Mouse (Mus musculus) forebrain, embryonic 14.5 days (tissue): Measurements from ENCODE around the gene Morc3. TPM values are rescaled to one million over a fixed set of nuclear protein-coding genes. Genes with fewer than 3 reads are reported as not detected.

Experiments
- ATAC-seq: fragments of 200-750 bp; cut with Nextera tagmentation; 2 replicates; pipeline ENCODE4 v1.8.0; 2017; ENCODE audit warnings: mild to moderate bottlenecking, moderate library complexity
- DNase-seq: peaks from one replicate; pipeline ENCODE4 v3.0.0-alpha.2; 2015; ENCODE audit warnings: low spot score
- H3K27ac ChIP-seq: fragments of 300-500 bp; sonication (generic); 2 replicates; pipeline ENCODE4 v1.5.1; 2014; ENCODE audit warnings: low read depth, mild to moderate bottlenecking, control low read depth, low read length, moderate library complexity
- H3K27me3 ChIP-seq: fragments of 300-500 bp; sonication (generic); replicated peaks from 2 replicates; pipeline ENCODE4 v1.6.1; 2014; ENCODE audit warnings: low read length, control low read depth, mixed read lengths; ENCODE audit not compliant: control insufficient read depth, insufficient read depth
- H3K36me3 ChIP-seq: fragments of 300-500 bp; sonication (generic); 2 replicates; pipeline ENCODE4 v1.6.1; 2014; ENCODE audit warnings: low read length, control low read depth; ENCODE audit not compliant: control insufficient read depth, insufficient read depth
- H3K4me1 ChIP-seq: fragments of 300-500 bp; sonication (generic); 2 replicates; pipeline ENCODE4 v1.6.1; 2014; ENCODE audit warnings: antibody characterized with exemption, low read length, control low read depth; ENCODE audit not compliant: control insufficient read depth, insufficient read depth
- H3K4me2 ChIP-seq: fragments of 300-500 bp; sonication (generic); 2 replicates; pipeline ENCODE4 v1.6.1; 2014; ENCODE audit warnings: mild to moderate bottlenecking, control low read depth, low read length
- H3K4me3 ChIP-seq: fragments of 300-500 bp; sonication (generic); 2 replicates; pipeline ENCODE4 v1.5.1; 2014; ENCODE audit warnings: low read depth, low read length, control low read depth
- H3K9ac ChIP-seq: fragments of 300-500 bp; sonication (generic); 2 replicates; pipeline ENCODE4 v1.6.1; 2014; ENCODE audit warnings: mild to moderate bottlenecking, low read length, control low read depth, moderate library complexity
- H3K9me3 ChIP-seq: fragments of 300-500 bp; sonication (generic); replicated peaks from 2 replicates; pipeline ENCODE4 v1.6.1; 2016; ENCODE audit warnings: low read length, control low read depth, mixed read lengths; ENCODE audit not compliant: control insufficient read depth
- WGBS: fragments of 180-500 bp; shearing (Covaris S2); extraction: QIAGEN DNeasy Blood & Tissue Kit; methylation state at CpG from one replicate; pipeline ENCODE4 v1.1.7; 2014; 5-methylcytosine and 5-hydroxymethylcytosine counted together
- polyA plus RNA-seq: library from polyadenylated mRNA; unstranded; fragments of >200 nt; fragmentation: Nextera tagmentation; extraction: Ambion mirVana; gene quantifications from 2 replicates; pipeline ENCODE4 v1.2.1, GENCODE M21; 2014

Morc3 gene
- polyA plus RNA-seq, 1 experiment from 2014 or later = 36.1 TPM

GRCm38 (mm10) chr16:93918679-93919060 is 86.7 kb downstream of the Morc3 start:
- H3K4me1 ChIP-seq = no peaks in the 10 kb centered on the region; the same call in 1 of the 2 replicates
- WGBS = 69% methylated on average over 8 of the region's 8 CpGs
- no peaks in the 10 kb centered on the region for H3K36me3 ChIP-seq
- no peak overlapping the region for H3K4me3 ChIP-seq
- no peaks in the 10 kb centered on the region for H3K9me3 ChIP-seq
- peak overlapping the region; percentile 33 for H3K4me2 ChIP-seq
- no peak overlapping the region for H3K9ac ChIP-seq
- H3K27ac ChIP-seq = no peak overlapping the region
- ATAC-seq (no peak), DNase-seq (no peak)
- H3K27me3 ChIP-seq = no peaks in the 10 kb centered on the region

GRCm38 (mm10) chr16:93919189-93919588 is 87.3 kb downstream of the Morc3 start:
- WGBS = 79% methylated on average over 20 of the region's 20 CpGs
- no peak overlapping the region for H3K27ac ChIP-seq
- H3K9ac ChIP-seq = no peak overlapping the region
- no peak overlapping the region for H3K4me2 ChIP-seq
- H3K9me3 ChIP-seq = no peaks in the 10 kb centered on the region
- no peak overlapping the region for H3K4me3 ChIP-seq
- no peak for ATAC-seq
- no peak for DNase-seq
- no peaks in the 10 kb centered on the region for H3K27me3 ChIP-seq
- no peaks in the 10 kb centered on the region; the same call in 1 of the 2 replicates for H3K4me1 ChIP-seq
- H3K36me3 ChIP-seq = no peaks in the 10 kb centered on the region

- no peak for ATAC-seq
- Histone ChIP-seq H3K4me1 (no peaks in the 10 kb centered on the region; the same call in 1 of the 2 replicates), H3K4me2 (no peak overlapping the region), H3K9me3 (no peaks in the 10 kb centered on the region), H3K4me3 (no peak overlapping the region), H3K9ac (no peak overlapping the region), H3K36me3 (no peaks in the 10 kb centered on the region), H3K27ac (no peak overlapping the region), H3K27me3 (no peaks in the 10 kb centered on the region)
- WGBS = 86% methylated on average over 4 of the region's 4 CpGs
- no peak for DNase-seq
Observed at GRCm38 (mm10) chr16:93920673-93921072, 88.8 kb downstream of the Morc3 start.

GRCm38 (mm10) chr16:93922835-93923389 is 91.0 kb downstream of the Morc3 start:
- Histone ChIP-seq H3K36me3 (no peaks in the 10 kb centered on the region), H3K9me3 (no peaks in the 10 kb centered on the region), H3K9ac (no peak overlapping the region), H3K27me3 (no peaks in the 10 kb centered on the region), H3K27ac (no peak overlapping the region), H3K4me1 (no peaks in the 10 kb centered on the region; the same call in 1 of the 2 replicates), H3K4me2 (no peak overlapping the region), H3K4me3 (no peak overlapping the region)
- ATAC-seq (no peak), DNase-seq (no peak)
- WGBS = 79% methylated on average over 5 of the region's 5 CpGs

GRCm38 (mm10) chr16:93923788-93924187 is 91.9 kb downstream of the Morc3 start:
- H3K4me3 ChIP-seq = no peak overlapping the region

More at GRCm38 (mm10) chr16:93923788-93924187, 91.9 kb downstream of the Morc3 start:
- no peak for DNase-seq
- H3K4me2 ChIP-seq = no peak overlapping the region
- WGBS = 78% methylated on average over 7 of the region's 7 CpGs
- no peaks in the 10 kb centered on the region for H3K9me3 ChIP-seq
- H3K36me3 ChIP-seq = no peaks in the 10 kb centered on the region
- H3K27ac ChIP-seq = no peak overlapping the region
- H3K9ac ChIP-seq = no peak overlapping the region
- no peaks in the 10 kb centered on the region for H3K4me1 ChIP-seq
- no peak for ATAC-seq
- H3K27me3 ChIP-seq = no peaks in the 10 kb centered on the region

Other genes with a start within 250 kb of the Morc3 start
- gene Setd4, start 228.1 kb upstream of the Morc3 start, polyA plus RNA-seq = 14.9 and 17.0 TPM in 2 replicates
- 143 and 145 TPM in 2 replicates for gene Cbr1, start 226.3 kb upstream of the Morc3 start, polyA plus RNA-seq
- not detected in 2 replicates for gene Gm5678, start 204.0 kb upstream of the Morc3 start, polyA plus RNA-seq
- gene Cbr3, start 148.9 kb upstream of the Morc3 start, polyA plus RNA-seq = 0.62 and 0.63 TPM in 2 replicates
- 19.6 and 29.9 TPM in 2 replicates for gene Dop1b, start 120.2 kb upstream of the Morc3 start, polyA plus RNA-seq
- gene Chaf1b, start 51.8 kb downstream of the Morc3 start, polyA plus RNA-seq = 44.0 and 56.4 TPM in 2 replicates
- not detected in 2 replicates for gene Cldn14, start 176.7 kb downstream of the Morc3 start, polyA plus RNA-seq